Mouse (Mus musculus) embryonic facial prominence, embryonic 15.5 days (tissue): ENCODE results near the gene Zcchc17. TPM values are rescaled to one million over a fixed set of nuclear protein-coding genes. Genes with fewer than 3 reads are reported as not detected.

Experiments used
- ATAC-seq: fragments of 200-750 bp; cut with Nextera tagmentation; 2 replicates; pipeline ENCODE4 v1.8.0; 2017; ENCODE audit warnings: low read depth, moderate TSS enrichment; ENCODE audit not compliant: insufficient number of reproducible peaks, low FRiP score, low TSS enrichment
- H3K27ac ChIP-seq: fragments of 300-500 bp; sonication (generic); replicated peaks from 2 replicates; pipeline ENCODE4 v1.5.1; 2015; ENCODE audit warnings: mild to moderate bottlenecking, inconsistent platforms
- H3K27me3 ChIP-seq: fragments of 300-500 bp; sonication (generic); 2 replicates; pipeline ENCODE4 v1.6.1; 2015; ENCODE audit warnings: inconsistent platforms
- H3K36me3 ChIP-seq: fragments of 300-500 bp; sonication (generic); 2 replicates; pipeline ENCODE4 v1.6.1; 2015; ENCODE audit warnings: mild to moderate bottlenecking, inconsistent platforms
- H3K4me1 ChIP-seq: fragments of 300-500 bp; sonication (generic); 2 replicates; pipeline ENCODE4 v1.6.1; 2015; ENCODE audit warnings: inconsistent platforms
- H3K4me2 ChIP-seq: fragments of 300-500 bp; sonication (generic); replicated peaks from 2 replicates; pipeline ENCODE4 v1.6.1; 2015; ENCODE audit warnings: mild to moderate bottlenecking, inconsistent platforms
- H3K4me3 ChIP-seq: fragments of 300-500 bp; sonication (generic); replicated peaks from 2 replicates; pipeline ENCODE4 v1.5.1; 2015; ENCODE audit warnings: mild to moderate bottlenecking, inconsistent platforms
- H3K9ac ChIP-seq: fragments of 300-500 bp; sonication (generic); 2 replicates; pipeline ENCODE4 v1.6.1; 2015; ENCODE audit warnings: inconsistent platforms
- H3K9me3 ChIP-seq: fragments of 300-500 bp; sonication (generic); replicated peaks from 2 replicates; pipeline ENCODE4 v1.6.1; 2016; ENCODE audit warnings: inconsistent platforms
- WGBS: fragments of 180-500 bp; shearing (Covaris S2); methylation state at CpG from one replicate; pipeline ENCODE4 v1.1.7; 2015; 5-methylcytosine and 5-hydroxymethylcytosine counted together
- polyA plus RNA-seq: library from polyadenylated mRNA; unstranded; fragments of >200 nt; fragmentation: Nextera tagmentation; extraction: Ambion mirVana; gene quantifications from 2 replicates; pipeline ENCODE4 v1.2.1, GENCODE M21; 2015

Zcchc17 gene
- polyA plus RNA-seq, 1 experiment from 2014 or later, result 69.1 TPM

DNA sequence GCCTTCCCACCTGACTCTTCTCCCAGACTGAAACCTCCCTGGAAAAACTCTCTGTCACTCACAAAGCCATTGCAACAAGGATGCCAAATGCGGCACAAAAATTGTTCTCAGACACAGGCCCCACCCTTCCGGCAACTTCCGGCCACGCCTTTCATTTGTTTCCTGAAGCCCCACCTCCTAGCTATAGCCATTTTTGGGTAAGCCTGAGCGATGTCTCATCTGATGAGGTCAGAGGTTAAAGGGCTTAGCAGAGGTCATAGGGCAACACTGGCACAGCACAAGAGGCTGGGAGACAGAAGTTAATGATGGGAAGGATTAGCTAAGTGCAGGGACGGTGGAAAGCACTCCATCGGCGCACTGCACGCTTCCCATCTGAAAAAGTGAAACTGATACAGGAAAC, 93.1 kb downstream of the Zcchc17 start:
- H3K36me3 ChIP-seq, result peaks cover 16% of the 10 kb centered on the region
- WGBS, result 38% methylated on average over 9 of the region's 9 CpGs

More for the DNA sequence above, 93.1 kb downstream of the Zcchc17 start:
- Histone ChIP-seq H3K9me3 (no peaks in the 10 kb centered on the region), H3K4me1 (peaks cover 26% of the 10 kb centered on the region), H3K27ac (no peak overlapping the region; the same call in 1 of the 2 replicates), H3K4me3 (peak overlapping the region; percentile 14), H3K9ac (no peak overlapping the region), H3K4me2 (peak overlapping the region; percentile 26), H3K27me3 (no peaks in the 10 kb centered on the region)
- no peak for ATAC-seq

Other genes with a start within 250 kb of the Zcchc17 start
- gene Hcrtr1, start 220.6 kb downstream of the Zcchc17 start, polyA plus RNA-seq, result 0.16 TPM in 1 of 2 replicates, not detected in the other
- gene Tinagl1, start 184.8 kb downstream of the Zcchc17 start, polyA plus RNA-seq, result 26.5 and 27.4 TPM in 2 replicates
- gene Gm853, start 137.5 kb downstream of the Zcchc17 start, polyA plus RNA-seq, result not detected in 2 replicates
- 108 and 110 TPM in 2 replicates for gene Serinc2, start 80.7 kb downstream of the Zcchc17 start, polyA plus RNA-seq
- 40.7 and 46.9 TPM in 2 replicates for gene Fabp3, start 51.3 kb downstream of the Zcchc17 start, polyA plus RNA-seq
- gene Gm10570, start 51.3 kb downstream of the Zcchc17 start, polyA plus RNA-seq, result 0.36 TPM in 1 of 2 replicates, not detected in the other
- gene Snrnp40, start 189 bp upstream of the Zcchc17 start, polyA plus RNA-seq, result 132 and 134 TPM in 2 replicates
- gene Nkain1, start 214.2 kb upstream of the Zcchc17 start, polyA plus RNA-seq, result 0.56 and 1.0 TPM in 2 replicates